ENCODE assay signal across 31 mouse cellular contexts in genomic region chr9:106934998-106935397, GRCm38 (mm10). TPM values are rescaled to one million over a fixed set of nuclear protein-coding genes. Genes with fewer than 3 reads are reported as not detected.
A peak's percentile ranks its signal among the peaks of the same experiment; 100 is the strongest.
DNase-seq lines count a peak whose midpoint lies in the region; ATAC-seq lines count a peak whose summit lies in the region.
"Had no signal": no experiment of that assay in that cellular context is flagged by ENCODE, and none has a peak within 500 bp of the region (broad histone marks: within the 10 kb centered on the region; RNA-seq: fewer than 3 reads in every experiment).

No protein-coding gene starts in this region.

- intact Hi-C loops in heart, postnatal 25 days (cut with DNase I), result no loop called here

- H3K9me3 ChIP-seq in stomach, embryonic 16.5 days (replicated peaks; ENCODE audit: control insufficient read depth, low read length), result no peaks in the 10 kb centered on the region
- H3K9me3 ChIP-seq: forebrain, embryonic 10.5 days; forebrain, embryonic 15.5 days; G1E; heart, embryonic 12.5 days; limb, embryonic 13.5 days; lung, embryonic 15.5 days; neural tube, embryonic 12.5 days had no signal

- peak; percentile 23 for DNase-seq in heart, adult 11 months
- no peak for DNase-seq in heart, postnatal 25 days (ENCODE audit: low spot score)
- DNase-seq in 3T3-L1 (ENCODE audit: low read depth, low spot score) (peak; percentile 64), NIH3T3 (ENCODE audit: low read depth) (peak; percentile 3)
- DNase-seq in thymus, postnatal 25 days, result no peak
- no peak for DNase-seq in urinary bladder, postnatal 4 days (ENCODE audit: low spot score in 2 of 2)
- DNase-seq: adrenal gland, postnatal 25 days; cerebellum, adult 2 months; cerebellum, postnatal 14 days; gastrocnemius, adult 2 months; gastrocnemius, postnatal 36 days; heart, adult 2 months; kidney, adult 9 months; kidney, postnatal 10 days; lung, postnatal 36 days; right cerebral cortex, postnatal 25 days; spleen, adult 18-20 months; thymus, postnatal 36 days had no signal

- no peak overlapping the region for H3K4me2 ChIP-seq in stomach, embryonic 16.5 days (ENCODE audit: low read depth, low read length)
- H3K4me2 ChIP-seq: forebrain, embryonic 15.5 days; heart, embryonic 12.5 days; hindbrain, embryonic 14.5 days; limb, embryonic 13.5 days; liver, embryonic 11.5 days; lung, embryonic 15.5 days; midbrain, embryonic 11.5 days; neural tube, embryonic 12.5 days had no signal

- no peak overlapping the region for H3K27ac ChIP-seq in stomach, embryonic 16.5 days (ENCODE audit: low read length)
- H3K27ac ChIP-seq: forebrain, embryonic 10.5 days; forebrain, embryonic 15.5 days; gastrocnemius, adult 2 months; heart, adult 2 months; hindbrain, embryonic 14.5 days; limb, embryonic 13.5 days; lung, embryonic 15.5 days; neural tube, embryonic 12.5 days had no signal

- H3K4me3 ChIP-seq in stomach, embryonic 16.5 days (replicated peaks; ENCODE audit: low read length), result no peak overlapping the region
- H3K4me3 ChIP-seq: forebrain, embryonic 10.5 days; forebrain, embryonic 15.5 days; gastrocnemius, adult 2 months; heart, adult 2 months; heart, embryonic 12.5 days; limb, embryonic 13.5 days; lung, embryonic 15.5 days; neural tube, embryonic 12.5 days had no signal

- ATAC-seq in stomach, embryonic 16.5 days (ENCODE audit: insufficient read depth, low FRiP score), result peak; percentile 66
- ATAC-seq: forebrain, embryonic 15.5 days; intestine, postnatal 0 days; midbrain, embryonic 16.5 days had no signal

- no peaks in the 10 kb centered on the region for H3K36me3 ChIP-seq in stomach, embryonic 16.5 days (ENCODE audit: control insufficient read depth, insufficient read depth, low read length)
- H3K36me3 ChIP-seq: G1E; heart, embryonic 12.5 days; limb, embryonic 13.5 days; lung, embryonic 15.5 days had no signal

- 73% methylated on average over 1 of the region's 1 CpGs for WGBS in stomach, embryonic 16.5 days

- no peaks in the 10 kb centered on the region for H3K27me3 ChIP-seq in stomach, embryonic 16.5 days (ENCODE audit: control insufficient read depth, insufficient read depth, low read length)
- H3K27me3 ChIP-seq: forebrain, embryonic 15.5 days; heart, embryonic 12.5 days; limb, embryonic 13.5 days; lung, embryonic 15.5 days; neural tube, embryonic 12.5 days had no signal

- H3K9ac ChIP-seq in stomach, embryonic 16.5 days (ENCODE audit: low read length), result no peak overlapping the region
- H3K9ac ChIP-seq: forebrain, embryonic 15.5 days; heart, embryonic 12.5 days; hindbrain, embryonic 14.5 days; limb, embryonic 13.5 days; lung, embryonic 15.5 days; neural tube, embryonic 12.5 days had no signal

- no peaks in the 10 kb centered on the region for H3K4me1 ChIP-seq in stomach, embryonic 16.5 days (ENCODE audit: control insufficient read depth, insufficient read depth, low read length)
- H3K4me1 ChIP-seq: forebrain, embryonic 10.5 days; forebrain, embryonic 15.5 days; heart, embryonic 12.5 days; limb, embryonic 13.5 days; lung, embryonic 15.5 days; neural tube, embryonic 12.5 days had no signal

RNA-seq across cellular contexts. Expression of gene Manf, which starts 43.2 kb away (rescaled TPM):
- total RNA-seq in heart, postnatal 25 days (2021), result 100 to 1,000 TPM; 169 to 207 TPM
- polyA plus RNA-seq in stomach, embryonic 16.5 days (2015; fragmentation: Nextera tagmentation; extraction: Ambion mirVana), result 339 and 351 TPM in 2 replicates

RNA-seq across cellular contexts. Expression of gene Rbm15b, which starts 47.8 kb away (rescaled TPM):
- total RNA-seq in heart, postnatal 25 days (2021), result 10 to 100 TPM; 12.3 to 15.2 TPM
- polyA plus RNA-seq in stomach, embryonic 16.5 days (2015; fragmentation: Nextera tagmentation; extraction: Ambion mirVana), result 5.1 and 5.2 TPM in 2 replicates

Comparison
In these comparisons a context has a peak if more than half of its experiments do, and no peak if none do; other contexts are left out.
1. DNase-seq: peak in heart, adult 11 months (single experiment), 3T3-L1 (single experiment) and NIH3T3 (single experiment); none in heart, postnatal 25 days (single experiment), thymus, postnatal 25 days (single experiment) and urinary bladder, postnatal 4 days (0 of 2).